Mouse (Mus musculus): ENCODE data around the gene Tm4sf5.
"Not testable (repeated sequence)": the region's sequence is repeated elsewhere in the genome, so short reads cannot be mapped to it uniquely, and the experiment has no call there.

Tm4sf5 gene

DNA sequence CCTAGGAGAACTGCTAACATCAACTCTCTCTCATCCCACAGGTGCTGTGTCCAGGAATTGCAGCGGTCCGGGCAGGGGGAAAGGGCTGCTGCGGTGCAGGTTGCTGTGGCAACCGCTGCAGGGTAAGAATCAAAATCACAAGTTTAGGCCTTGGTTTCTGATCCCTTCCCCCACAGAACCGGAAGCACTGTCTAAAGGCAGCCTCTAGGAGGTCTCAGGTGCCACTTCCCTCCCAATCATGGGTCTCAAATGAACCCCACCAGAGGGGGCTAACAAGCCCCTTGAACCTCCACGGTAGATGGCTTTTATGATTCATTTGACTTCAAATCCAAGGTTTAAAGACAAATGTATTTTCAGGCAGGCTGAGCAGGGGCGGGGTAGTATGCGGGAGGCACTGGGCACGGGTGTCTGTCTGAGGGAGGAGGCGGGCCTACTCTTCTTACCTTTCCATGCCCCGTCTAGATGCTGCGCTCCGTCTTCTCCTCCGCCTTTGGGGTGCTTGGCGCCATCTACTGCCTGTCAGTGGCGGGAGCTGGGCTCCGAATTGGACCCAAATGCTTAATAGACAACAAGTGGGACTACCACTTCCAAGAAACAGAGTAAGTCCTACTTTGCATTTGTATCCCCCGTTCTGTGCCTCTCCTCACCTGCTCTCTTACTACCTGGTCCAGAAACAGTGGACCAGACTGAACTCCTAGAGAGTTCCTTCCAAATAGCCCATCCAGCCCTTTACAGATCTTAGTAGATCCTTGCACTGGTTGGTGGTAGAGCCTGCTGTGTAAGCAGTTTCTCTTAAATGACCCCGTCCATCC, 4.9 kb downstream of the Tm4sf5 start:
- peak; percentile 35 to 53 for DNase-seq (ENCODE audit: low read depth in 2 of 2, low spot score in 2 of 2)

DNA sequence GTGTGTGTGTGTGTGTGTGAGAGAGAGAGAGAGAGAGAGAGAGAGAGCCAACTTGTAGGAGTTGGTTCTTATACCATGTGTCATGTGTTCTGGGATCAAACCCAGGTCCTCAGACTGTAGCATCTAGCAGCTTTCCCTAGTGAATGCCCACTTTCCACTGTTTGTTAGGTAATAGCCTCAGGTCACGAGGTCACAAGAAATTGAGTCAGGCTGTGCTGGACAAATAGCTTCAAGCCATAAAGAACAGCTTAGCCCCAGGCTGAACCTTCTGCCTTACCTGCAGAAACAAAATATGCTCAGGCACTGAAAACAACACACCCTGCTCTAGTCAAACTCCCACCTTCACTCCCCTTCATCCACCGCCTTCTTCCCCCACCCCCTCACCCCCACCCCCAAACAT, 6.2 kb downstream of the Tm4sf5 start:
- no peak for DNase-seq (ENCODE audit: low read depth in 2 of 2, low spot score in 2 of 2)

DNA sequence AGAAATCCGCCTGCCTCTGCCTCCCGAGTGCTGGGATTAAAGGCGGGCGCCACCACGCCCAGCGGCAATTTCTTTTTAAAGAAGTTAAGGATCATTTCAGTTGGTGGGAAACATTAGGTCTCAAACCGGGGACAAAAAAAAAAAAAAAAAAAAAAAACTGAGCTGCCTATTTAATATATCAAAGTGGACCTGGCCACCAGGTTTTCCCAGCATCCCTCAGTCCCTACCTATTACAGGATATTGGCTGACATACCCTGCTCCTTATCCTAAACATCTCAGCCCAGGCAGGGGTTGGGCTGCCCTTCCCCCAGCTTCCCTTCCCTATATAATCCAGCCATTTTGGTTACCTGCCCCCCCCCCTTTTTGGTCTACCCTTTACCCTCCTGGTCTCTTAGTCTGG, 6.8 kb downstream of the Tm4sf5 start:
- DNase-seq (ENCODE audit: low read depth in 2 of 2, low spot score in 2 of 2), result no peak

DNA sequence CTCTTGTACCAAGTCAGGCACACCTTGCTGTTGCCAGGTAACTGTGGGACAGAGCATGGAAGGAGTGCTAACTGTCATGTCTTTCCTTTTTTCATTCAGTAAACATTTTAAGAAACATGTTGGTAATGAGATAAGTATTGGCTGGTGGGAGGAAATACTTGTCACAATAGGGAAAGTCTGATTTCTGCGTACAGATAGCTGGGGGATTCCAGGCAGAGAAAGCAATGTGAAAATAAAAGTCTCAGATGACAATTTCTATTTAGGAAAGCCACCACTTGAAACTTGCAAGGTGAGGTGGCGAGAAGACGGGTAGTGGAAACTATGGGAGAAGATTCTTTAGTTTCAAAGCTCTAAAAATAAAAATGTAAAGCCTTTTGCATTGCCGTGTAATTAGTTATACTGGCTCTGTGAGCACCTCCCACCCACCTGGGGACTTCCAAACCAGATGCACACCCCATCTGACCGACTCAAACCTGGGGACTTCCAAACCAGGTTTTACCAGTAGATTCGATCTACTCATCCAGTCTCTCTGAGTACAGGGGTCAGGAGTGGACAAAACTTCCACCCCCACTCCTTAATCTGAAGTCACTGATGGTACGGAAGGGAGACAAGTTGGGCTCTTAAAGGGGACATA, 7.8 kb downstream of the Tm4sf5 start:
- no peak for DNase-seq (ENCODE audit: low read depth in 2 of 2, low spot score in 2 of 2)

DNA sequence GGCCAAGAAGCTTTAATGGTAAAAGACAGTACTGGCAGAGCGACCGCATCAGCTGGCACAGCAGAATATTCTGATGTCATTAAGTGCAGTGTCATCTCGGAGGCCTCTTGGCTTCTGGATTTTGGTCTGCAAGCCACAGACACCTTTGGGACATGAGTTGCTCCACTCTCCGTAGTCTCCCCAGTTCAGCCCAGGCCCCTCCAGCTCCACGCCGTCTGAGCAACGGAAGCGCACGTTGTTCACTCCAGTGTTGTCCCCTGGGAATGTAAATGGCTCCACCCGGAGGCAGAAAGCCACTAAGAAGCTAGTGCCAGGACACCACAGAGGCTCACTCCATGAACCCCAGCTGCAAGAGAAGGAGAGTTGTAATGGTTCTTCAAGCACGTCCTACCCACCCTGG, 8.5 kb downstream of the Tm4sf5 start:
- no peak for DNase-seq (ENCODE audit: low read depth in 2 of 2, low spot score in 2 of 2)

DNA sequence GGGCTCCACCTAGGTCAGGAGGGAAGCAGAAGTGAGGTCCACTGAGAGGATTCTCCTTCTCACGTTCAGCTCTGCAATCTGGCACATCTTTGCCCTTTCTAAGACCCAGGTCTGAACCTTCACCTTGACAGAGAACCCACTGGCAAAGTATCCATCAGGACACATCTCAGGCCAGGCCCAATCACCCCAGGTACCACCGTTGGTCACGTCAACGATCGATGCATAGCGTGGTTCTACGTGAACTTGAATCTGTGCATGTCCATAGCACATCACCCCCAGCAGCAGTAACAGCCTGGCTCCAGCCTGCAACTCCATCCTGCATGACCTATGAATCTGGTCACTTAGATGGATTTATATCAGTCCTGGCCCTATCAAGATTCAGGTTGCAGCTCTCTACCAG, 9.2 kb downstream of the Tm4sf5 start, which contains the start of gene Vmo1:
Vmo1 (minus strand) TSS at position 329 of the 400 bp plus-strand sequence.
- no peak for DNase-seq (ENCODE audit: low read depth in 2 of 2, low spot score in 2 of 2)

DNA sequence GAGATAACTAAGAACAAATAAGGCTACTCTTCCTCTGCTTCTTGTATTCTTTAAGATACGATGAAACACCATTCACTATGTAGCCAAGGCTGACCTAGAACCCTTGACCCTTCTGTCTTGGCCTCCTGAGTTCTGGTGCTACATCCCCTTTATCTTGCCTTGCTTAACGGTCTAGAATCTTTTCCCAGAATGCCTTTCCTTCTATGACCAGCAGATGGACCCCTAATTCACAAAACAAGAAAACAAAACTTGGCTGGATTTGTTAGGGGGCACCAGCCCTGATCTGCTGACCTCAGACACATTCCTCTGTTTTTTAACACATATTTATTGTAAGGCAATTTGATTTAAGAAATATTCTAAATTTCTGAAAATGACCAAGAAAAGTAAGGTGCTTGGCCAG, 11.3 kb downstream of the Tm4sf5 start:
- DNase-seq (ENCODE audit: low read depth in 2 of 2, low spot score in 2 of 2), result peak; percentile 35 to 43

DNA sequence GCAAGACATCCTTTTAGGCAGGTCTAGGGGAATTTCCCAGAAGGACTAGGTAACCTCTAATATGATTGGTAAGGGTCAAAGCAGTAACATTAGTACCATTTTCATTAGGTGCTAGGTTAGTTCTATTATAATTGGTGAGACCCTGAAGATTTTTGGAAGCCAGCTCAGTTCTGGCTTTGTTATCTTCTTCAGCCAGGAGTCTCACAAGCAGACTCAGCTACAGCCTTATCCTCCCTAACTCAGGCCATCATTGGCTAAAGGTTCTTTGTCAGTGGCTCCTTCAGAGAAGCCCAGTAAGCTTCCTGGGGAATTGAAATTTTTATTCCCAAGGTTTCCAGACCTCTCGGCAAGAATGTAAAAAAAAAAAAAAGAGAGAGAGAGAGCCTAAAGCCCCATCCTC, 13.4 kb downstream of the Tm4sf5 start:
- no peak for DNase-seq (ENCODE audit: low read depth in 2 of 2, low spot score in 2 of 2)

DNA sequence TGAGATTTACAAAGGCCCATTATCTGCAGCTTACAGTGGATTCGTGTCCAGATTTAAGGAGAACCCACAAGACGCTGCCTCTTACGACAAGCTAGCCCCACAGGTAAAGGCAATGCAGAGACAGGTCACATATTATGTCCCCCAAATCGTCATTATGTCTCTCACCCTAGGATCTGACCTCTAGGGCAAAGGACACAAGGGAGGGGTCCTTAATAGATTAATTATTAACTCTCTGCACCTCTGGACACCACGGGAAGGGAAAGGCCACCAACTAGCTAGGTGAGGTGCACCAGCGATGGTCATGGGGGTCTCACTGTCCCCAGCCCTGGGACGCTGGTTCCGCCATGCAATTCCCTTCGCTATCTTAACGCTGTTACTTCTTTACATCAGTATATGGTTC, 13.9 kb downstream of the Tm4sf5 start, which contains the start of gene Gltpd2:
Gltpd2 (plus strand) TSS at position 274 of the 400 bp plus-strand sequence.
- DNase-seq (ENCODE audit: low read depth in 2 of 2, low spot score in 2 of 2), result no peak

DNA sequence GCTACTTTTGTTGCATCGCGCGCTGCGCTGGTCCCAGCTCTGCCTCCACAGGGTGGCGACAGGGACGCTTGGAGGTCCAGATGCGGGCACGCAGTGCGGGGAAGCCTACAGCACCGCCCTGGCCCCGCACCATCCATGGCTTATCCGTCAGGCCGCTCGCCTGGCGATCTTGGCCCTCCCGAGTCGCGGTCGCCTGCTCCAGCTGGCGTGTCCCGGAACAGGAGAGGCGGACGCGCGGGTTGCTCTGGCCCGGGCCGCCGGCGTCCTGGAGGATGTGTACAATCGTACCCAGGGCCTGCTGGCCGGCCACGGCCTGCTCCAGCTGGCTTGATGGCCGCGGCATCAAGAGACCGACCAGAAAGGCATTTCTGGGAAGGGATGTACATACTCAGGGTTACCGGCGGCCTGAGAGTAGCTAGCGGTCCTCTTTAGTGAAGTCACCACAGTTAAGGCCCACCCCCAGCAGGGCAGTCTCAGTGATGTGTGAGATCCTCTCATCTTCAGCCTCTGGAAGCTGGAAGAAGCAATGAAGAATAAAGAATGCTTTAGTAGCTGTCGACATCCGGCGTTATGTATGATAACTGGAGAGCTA, 15.2 kb downstream of the Tm4sf5 start:
- no peak for DNase-seq (ENCODE audit: low read depth in 2 of 2, low spot score in 2 of 2)

DNA sequence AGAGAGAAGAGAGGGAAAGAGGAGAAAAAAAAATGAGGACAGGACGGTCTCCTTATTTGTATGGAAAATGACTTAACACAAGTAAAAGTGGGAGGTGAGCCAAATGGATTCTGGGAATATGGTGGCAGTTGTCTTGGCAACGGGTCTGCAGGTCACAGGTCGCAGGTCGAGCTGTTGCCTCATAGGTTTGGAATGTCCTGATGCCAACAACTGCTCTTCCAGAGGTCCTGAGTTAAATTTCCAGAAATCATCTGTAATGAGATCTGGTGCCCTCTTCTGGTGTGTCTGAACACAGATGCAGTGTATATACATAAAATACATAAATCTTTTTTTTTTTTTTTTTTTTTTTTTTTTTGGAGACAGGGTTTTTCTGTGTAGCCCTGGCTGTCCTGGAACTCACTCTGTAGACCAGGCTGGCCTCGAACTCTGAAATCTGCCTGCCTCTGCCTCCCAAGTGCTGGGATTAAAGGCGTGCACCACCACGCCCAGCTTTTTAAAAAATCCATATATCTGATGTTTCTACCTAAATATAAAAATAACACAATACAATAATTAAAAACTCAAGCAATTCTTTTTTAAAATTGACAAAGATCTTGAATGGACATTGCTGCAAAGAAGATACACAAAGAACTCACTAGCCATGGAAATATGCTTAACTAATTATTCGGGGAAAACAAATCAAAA, 18.4 kb downstream of the Tm4sf5 start:
- not testable (repeated sequence) for DNase-seq (ENCODE audit: low read depth in 2 of 2, low spot score in 2 of 2)

DNA sequence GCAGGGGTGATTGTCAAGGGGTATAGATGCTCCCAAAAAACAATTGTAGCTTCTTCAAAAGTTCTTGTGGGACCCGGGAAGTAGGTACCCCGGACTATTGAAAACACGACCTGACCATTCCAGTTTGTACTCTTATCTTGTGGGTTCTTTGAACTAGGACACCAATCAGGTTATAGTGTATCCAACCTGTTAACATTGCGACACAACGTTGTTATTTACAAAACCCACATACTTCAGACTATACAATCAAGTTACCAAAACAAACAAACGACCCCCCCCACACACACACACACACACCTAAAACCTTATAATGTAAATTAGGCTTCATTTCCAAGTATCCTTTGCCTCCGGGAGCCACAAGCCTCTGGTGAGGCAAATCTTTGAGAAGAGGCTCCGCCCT, 19.7 kb downstream of the Tm4sf5 start:
- DNase-seq (ENCODE audit: low read depth in 2 of 2, low spot score in 2 of 2), result no peak

DNA sequence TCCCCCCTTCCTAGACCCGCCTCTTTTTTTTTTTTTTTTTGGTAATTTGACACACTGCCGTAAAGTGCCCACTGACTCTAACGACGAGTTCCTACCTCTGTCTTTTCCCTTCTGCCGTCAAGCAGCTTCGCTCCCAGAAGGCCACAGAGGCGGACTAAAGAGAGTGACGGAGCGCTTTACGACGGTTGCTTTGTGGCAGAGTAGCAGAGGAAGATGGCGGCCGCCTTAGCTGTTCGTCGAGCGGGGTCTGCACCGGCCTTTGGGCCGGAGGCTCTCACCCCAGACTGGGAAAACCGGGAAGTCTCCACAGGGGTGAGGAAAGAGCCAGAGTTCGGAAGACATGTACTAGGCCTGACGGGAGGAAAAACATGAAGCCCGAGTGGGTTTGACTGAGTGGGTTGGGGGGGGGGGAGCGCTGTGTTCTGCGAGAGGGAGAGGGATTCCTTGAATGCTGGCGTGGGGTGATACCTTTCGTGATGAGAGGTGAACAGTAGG, 20.2 kb downstream of the Tm4sf5 start, which contains the start of gene Psmb6:
Psmb6 (plus strand) TSS at position 184 of the 495 bp plus-strand sequence.
- peak; percentile 84 to 87 for DNase-seq (ENCODE audit: low read depth in 2 of 2, low spot score in 2 of 2)

DNA sequence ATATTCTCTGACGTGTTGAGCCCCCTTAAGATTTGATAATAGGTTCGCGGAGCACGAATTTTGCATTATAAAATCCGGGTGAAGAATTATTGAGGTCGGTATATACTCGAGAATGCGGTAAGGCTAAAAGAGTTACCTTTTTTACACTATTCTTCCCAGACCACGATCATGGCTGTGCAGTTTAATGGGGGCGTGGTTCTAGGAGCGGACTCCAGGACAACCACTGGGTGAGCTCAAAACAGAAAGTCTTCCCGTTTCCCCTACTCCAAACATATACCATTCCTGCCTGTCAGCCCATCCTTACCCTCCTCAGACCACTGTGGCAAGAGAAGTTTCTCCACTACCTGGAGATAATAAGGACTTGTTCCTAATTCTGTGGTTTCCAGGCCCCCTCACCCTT, 20.7 kb downstream of the Tm4sf5 start:
- no peak for DNase-seq (ENCODE audit: low read depth in 2 of 2, low spot score in 2 of 2)

DNA sequence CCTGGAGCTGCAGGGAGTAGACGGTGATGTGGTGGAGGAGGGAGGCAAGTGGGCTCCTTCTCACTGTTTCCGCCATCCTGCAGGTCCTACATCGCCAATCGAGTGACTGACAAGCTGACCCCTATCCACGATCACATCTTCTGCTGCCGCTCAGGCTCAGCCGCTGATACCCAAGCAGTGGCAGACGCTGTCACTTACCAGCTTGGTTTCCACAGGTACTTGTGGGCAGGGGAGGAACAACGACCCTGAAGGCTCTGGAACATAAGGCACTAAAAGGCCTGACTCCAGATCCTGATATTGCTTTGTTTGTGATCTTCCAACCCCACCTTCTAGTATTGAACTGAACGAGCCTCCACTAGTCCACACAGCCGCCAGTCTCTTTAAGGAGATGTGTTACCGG, 21.2 kb downstream of the Tm4sf5 start:
- no peak for DNase-seq (ENCODE audit: low read depth in 2 of 2, low spot score in 2 of 2)

DNA sequence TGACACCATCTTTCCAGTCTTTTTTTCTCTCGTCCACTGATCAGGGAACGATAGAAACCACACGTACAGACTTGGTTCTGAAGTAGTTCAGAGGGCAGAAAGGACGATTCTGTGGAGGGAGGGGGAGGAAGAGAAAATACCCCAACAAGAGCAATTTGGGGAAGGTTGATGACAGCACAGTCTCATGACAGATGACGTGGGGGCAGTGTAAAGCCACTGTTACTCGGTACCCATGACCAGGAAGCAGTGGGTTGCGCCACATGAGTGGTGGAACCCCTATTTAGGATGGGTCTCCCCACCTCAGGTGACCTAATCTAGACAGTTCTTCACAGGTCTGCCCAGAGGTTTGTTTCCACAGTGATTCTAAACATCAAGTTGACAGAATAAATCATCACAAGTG, 23.6 kb downstream of the Tm4sf5 start:
- DNase-seq (ENCODE audit: low read depth in 2 of 2, low spot score in 2 of 2), result no peak

DNA sequence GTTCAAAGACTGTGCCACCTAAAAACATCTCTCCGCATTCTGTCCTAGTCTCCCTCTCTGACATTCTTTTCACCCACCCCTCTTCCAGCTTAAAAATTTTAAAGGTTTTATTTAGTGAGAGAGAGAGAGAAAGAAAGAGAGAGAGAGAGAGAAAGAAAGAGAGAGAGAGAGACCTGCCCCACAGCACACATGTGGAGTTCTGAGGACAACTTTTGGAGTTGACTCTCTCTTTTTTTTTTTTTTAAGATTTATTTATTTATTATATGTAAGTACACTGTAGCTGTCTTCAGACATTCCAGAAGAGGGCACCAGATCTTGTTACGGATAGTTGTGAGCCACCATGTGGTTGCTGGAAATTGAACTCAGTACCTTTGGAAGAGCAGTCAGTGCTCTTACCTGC, 26.0 kb downstream of the Tm4sf5 start:
- not testable (repeated sequence) for DNase-seq (ENCODE audit: low read depth in 2 of 2, low spot score in 2 of 2)

DNA sequence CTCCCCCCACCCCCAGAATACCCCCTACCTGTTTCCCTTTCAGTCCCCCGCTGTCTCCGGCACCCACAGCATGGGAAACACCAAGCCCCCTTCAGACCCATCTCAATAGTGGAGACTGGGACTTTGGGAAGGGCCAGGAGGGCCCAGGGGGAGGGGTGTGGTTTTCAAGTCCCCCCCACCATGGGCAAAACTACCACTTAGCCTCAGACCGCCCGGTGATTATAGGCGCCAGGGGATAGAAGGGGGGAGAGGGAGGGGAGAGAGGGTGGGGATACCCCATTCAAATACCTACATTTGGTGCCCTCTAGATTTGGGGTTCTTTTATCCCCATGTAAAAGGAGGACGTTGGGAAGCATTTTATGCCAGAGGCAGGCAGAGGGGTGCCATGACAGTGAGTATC, 27.8 kb downstream of the Tm4sf5 start, which contains the start of gene Gm40193:
Gm40193 (minus strand) TSS at position 101 of the 400 bp plus-strand sequence.
- no peak for DNase-seq (ENCODE audit: low read depth in 2 of 2, low spot score in 2 of 2)

DNA sequence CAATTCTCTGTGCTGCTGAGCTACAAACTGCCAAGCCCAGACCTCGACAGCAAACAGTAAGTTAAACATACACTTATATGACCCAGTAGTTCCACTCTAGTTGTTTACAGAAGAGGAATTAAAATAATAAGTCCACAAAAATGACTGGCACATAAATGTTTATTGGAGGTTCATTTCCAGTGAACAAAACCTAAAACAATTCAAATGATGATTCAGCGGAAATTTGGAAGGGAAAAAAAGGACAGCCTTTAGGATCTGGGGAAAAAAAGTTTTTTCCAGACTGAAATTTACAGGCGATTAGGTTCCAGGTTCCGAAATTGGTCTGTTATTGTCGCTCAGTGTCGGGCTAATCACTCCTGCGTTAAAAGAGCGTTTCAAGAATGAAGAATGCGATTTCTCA, 34.4 kb downstream of the Tm4sf5 start:
- DNase-seq (ENCODE audit: low read depth in 2 of 2, low spot score in 2 of 2), result no peak

DNA sequence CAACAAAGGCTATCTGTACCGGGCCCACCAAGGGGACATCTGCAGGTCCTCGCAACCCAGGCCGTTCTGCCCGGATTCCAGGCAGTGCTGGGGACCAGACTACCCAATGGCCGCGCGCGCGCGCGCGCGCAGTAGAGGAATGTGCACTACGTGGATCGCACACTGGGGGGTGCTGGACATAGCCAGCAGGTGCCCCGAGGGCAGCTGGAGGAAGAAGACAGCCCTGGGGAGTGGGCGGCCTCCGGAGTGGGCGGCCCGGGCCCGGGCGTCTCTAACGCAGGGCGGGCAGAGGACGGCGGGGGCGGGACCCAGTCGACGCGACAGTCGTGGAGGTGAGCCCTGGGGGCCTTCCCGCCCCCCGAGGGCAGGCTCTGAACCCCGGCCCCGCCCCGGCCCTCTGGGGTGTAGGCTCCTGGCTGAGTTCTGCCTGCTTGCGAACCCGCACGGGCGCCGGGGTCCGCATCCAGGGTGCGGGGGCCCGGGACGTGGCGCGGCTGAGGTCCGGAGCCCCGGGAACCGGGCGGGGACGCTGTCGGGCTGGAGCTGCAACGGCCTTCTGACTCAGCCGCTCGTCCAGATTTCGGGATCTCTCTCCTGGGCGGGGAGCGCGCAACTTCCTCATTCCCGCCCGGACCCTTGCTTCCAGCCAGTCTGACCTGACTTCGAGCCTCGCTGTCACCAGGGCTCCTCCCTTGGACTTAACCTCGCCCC, 35.0 kb downstream of the Tm4sf5 start, which contains the start of gene Pld2:
Pld2 (plus strand) TSS at position 188 of the 711 bp plus-strand sequence.
- DNase-seq (ENCODE audit: low read depth in 2 of 2, low spot score in 2 of 2), result peak; percentile 78 to 84
